Mouse (Mus musculus): ENCODE data around the gene Ppp1r13l.

The Ppp1r13l gene

GRCm38 (mm10) chr7:19413525-19413924 is 54.0 kb downstream of the Ppp1r13l start:
- no peak for DNase-seq (ENCODE audit: low read depth, low spot score)

- no peak for DNase-seq (ENCODE audit: low read depth, low spot score)
Observed at GRCm38 (mm10) chr7:19416590-19416989, 57.0 kb downstream of the Ppp1r13l start.

DNA sequence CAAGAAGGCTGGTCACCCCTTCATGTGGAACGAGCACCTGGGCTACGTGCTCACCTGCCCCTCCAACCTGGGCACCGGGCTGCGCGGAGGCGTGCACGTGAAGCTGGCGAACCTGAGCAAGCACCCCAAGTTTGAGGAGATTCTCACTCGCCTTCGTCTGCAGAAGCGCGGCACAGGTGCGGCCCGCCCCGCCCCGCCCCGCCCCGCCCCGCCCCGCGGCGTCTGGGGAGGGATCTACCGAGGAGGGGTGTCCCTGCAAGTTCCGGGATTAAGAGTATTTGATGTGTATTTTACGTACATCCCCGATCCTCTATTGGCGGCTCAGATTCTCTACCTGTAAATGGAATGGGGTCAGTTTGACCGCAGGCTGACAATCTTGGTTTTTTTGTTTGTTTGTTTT is 60.6 kb downstream of the Ppp1r13l start:
- no peak for DNase-seq (ENCODE audit: low read depth, low spot score)

GRCm38 (mm10) chr7:19420821-19421636 is 61.5 kb downstream of the Ppp1r13l start:
- peak; percentile 76 for DNase-seq (ENCODE audit: low read depth, low spot score)

DNA sequence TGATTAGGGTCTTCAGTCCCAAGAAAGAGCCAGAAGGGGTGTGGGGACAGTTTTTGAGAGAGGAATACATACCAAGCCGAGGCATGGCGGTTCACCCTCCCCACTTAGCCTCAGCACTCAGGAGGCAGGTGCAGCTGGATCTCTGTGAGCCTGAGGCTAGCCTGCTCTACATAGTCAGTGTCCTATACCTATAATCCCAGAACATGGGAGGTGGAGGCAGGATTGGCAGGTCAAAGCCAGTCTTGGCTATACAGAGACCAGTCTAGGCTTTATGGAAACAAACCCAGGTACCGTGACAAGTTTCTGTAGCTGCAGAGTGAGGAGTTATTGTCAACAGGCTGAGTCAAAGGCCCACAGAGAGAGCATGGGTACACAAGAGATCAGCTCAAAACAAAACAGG is 63.5 kb downstream of the Ppp1r13l start:
- no peak for DNase-seq (ENCODE audit: low read depth, low spot score)

- DNase-seq (ENCODE audit: low read depth, low spot score), result no peak
Observed at GRCm38 (mm10) chr7:19424051-19424450, 64.5 kb downstream of the Ppp1r13l start.

- no peak for DNase-seq (ENCODE audit: low read depth, low spot score)
Observed at GRCm38 (mm10) chr7:19426349-19426748, 66.8 kb downstream of the Ppp1r13l start.

DNA sequence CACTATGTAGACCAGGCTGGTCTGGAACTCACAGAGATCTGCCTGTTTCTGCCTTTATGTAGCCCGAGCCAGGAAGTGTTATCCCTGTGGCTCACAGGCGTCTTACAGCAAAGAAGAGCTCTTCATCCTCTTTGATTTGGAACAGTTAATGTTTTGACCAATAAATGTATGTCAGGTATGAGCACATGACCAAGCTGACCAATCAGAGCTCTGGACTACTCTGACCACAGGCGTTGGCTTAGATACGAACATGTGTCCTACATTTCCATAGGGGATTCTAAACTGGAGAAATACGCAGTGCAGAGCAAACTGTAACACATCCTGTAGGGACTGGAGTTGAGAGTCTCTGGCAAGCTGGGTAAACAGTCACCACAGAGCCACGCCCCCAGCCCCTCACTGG is 67.3 kb downstream of the Ppp1r13l start:
- DNase-seq (ENCODE audit: low read depth, low spot score), result no peak
